Mouse (Mus musculus) lung, postnatal 0 days (tissue): ENCODE results near the gene Tmsb4x.

Source experiments
- CTCF ChIP-seq: IDR thresholded peaks from 2 replicates; pipeline ENCODE4 v1.5.1; 2016; ENCODE audit warnings: antibody characterized with exemption, mild to moderate bottlenecking
- EP300 ChIP-seq: IDR thresholded peaks from 2 replicates; pipeline ENCODE4 v1.6.1; 2016; ENCODE audit warnings: antibody characterized with exemption, mild to moderate bottlenecking, control low read depth

GRCm38 (mm10) chrX:167179549-167179948, 29.6 kb downstream of the Tmsb4x start:
- TF ChIP-seq CTCF (no peak), EP300 (no peak)
